Mouse (Mus musculus) liver, embryonic 15.5 days (tissue): ENCODE data around the gene Ahsa1. TPM values are rescaled to one million over a fixed set of nuclear protein-coding genes. Genes with fewer than 3 reads are reported as not detected.

Source experiments
- ATAC-seq: fragments of 200-750 bp; cut with Nextera tagmentation; 2 replicates; pipeline ENCODE4 v1.8.0; 2017; ENCODE audit warnings: moderate number of reproducible peaks, mild to moderate bottlenecking, moderate library complexity; ENCODE audit not compliant: insufficient read depth
- H3K27ac ChIP-seq: fragments of 300-500 bp; sonication (generic); replicated peaks from 2 replicates; pipeline ENCODE4 v1.5.1; 2015; ENCODE audit warnings: mild to moderate bottlenecking, inconsistent platforms
- H3K27me3 ChIP-seq: fragments of 300-500 bp; sonication (generic); 2 replicates; pipeline ENCODE4 v1.6.1; 2015; ENCODE audit warnings: mild to moderate bottlenecking, inconsistent platforms
- H3K36me3 ChIP-seq: fragments of 300-500 bp; sonication (generic); replicated peaks from 2 replicates; pipeline ENCODE4 v1.6.1; 2015; ENCODE audit warnings: moderate library complexity, mild to moderate bottlenecking, inconsistent platforms
- H3K4me1 ChIP-seq: fragments of 300-500 bp; sonication (generic); replicated peaks from 2 replicates; pipeline ENCODE4 v1.6.1; 2015; ENCODE audit warnings: inconsistent platforms
- H3K4me2 ChIP-seq: fragments of 300-500 bp; sonication (generic); 2 replicates; pipeline ENCODE4 v1.6.1; 2015; ENCODE audit warnings: moderate library complexity, mild to moderate bottlenecking, inconsistent platforms
- H3K4me3 ChIP-seq: fragments of 300-500 bp; sonication (generic); replicated peaks from 2 replicates; pipeline ENCODE4 v1.5.1; 2015; ENCODE audit warnings: mild to moderate bottlenecking, inconsistent platforms
- H3K9ac ChIP-seq: fragments of 300-500 bp; sonication (generic); 2 replicates; pipeline ENCODE4 v1.6.1; 2015; ENCODE audit warnings: moderate library complexity, mild to moderate bottlenecking, inconsistent platforms
- H3K9me3 ChIP-seq: fragments of 300-500 bp; sonication (generic); replicated peaks from 2 replicates; pipeline ENCODE4 v1.6.1; 2016; ENCODE audit warnings: inconsistent platforms
- WGBS: fragments of 180-500 bp; shearing (Covaris S2); methylation state at CpG from one replicate; pipeline ENCODE4 v1.1.7; 2015; ENCODE audit warnings: mixed read lengths; ENCODE audit not compliant: insufficient replicate concordance; 5-methylcytosine and 5-hydroxymethylcytosine counted together
- polyA plus RNA-seq: library from polyadenylated mRNA; unstranded; fragments of >200 nt; fragmentation: Nextera tagmentation; extraction: Ambion mirVana; gene quantifications from 2 replicates; pipeline ENCODE4 v1.2.1, GENCODE M21; 2015

Ahsa1 gene
- polyA plus RNA-seq = 129 and 132 TPM in 2 replicates

GRCm38 (mm10) chr12:87266108-87266826 lies at the start of gene Ahsa1, which contains the start of gene Vipas39:
Gene Ahsa1 (plus strand): TSS chr12:87266479.
Gene Vipas39 (minus strand): TSS chr12:87266256.
- peak; percentile 96 for ATAC-seq
- Histone ChIP-seq H3K4me3 (peak within 1 kb of the TSS; percentile 84), H3K36me3 (peaks cover 47% of the 10 kb centered on the region), H3K4me2 (peak within 1 kb of the TSS; percentile 86), H3K9ac (peak within 1 kb of the TSS; percentile 88), H3K9me3 (no peaks in the 10 kb centered on the region), H3K27ac (peak within 1 kb of the TSS; percentile 94), H3K27me3 (no peaks in the 10 kb centered on the region), H3K4me1 (peaks cover 25% of the 10 kb centered on the region)
- under 1% methylated on average over 31 of the region's 31 CpGs for WGBS

DNA sequence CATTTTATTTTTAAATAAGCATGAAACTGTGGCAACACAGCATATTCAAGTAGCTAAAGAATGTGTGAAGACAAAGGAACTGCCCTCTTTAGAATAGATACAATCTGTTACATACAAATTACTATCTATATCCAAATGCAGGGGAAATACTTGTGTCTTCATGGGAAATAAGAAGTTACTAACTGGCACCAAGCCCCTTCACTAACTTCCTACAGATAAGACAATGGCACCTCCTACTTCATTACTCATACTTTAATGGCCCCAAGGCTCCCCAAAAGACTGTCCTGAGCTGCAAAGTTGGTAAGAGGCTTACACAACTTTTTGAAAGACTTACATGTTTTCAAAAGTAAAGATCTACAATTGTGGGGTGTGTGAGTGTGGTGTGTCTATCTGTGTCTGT lies 48.7 kb upstream of the Ahsa1 start:
- no peaks in the 10 kb centered on the region for H3K9me3 ChIP-seq
- H3K36me3 ChIP-seq = no peaks in the 10 kb centered on the region
- no peaks in the 10 kb centered on the region for H3K4me1 ChIP-seq
- no peak overlapping the region for H3K27ac ChIP-seq
- ATAC-seq = no peak
- H3K4me3 ChIP-seq = no peak overlapping the region
- no peak overlapping the region for H3K4me2 ChIP-seq
- 0 out of 2 replicates have a peak, but pooled peaks cover 3% of the 10 kb centered on the region for H3K27me3 ChIP-seq
- H3K9ac ChIP-seq = no peak overlapping the region

- no peaks in the 10 kb centered on the region for H3K27me3 ChIP-seq
- H3K4me3 ChIP-seq = no peak overlapping the region
- H3K4me1 ChIP-seq = no peaks in the 10 kb centered on the region
- WGBS = 67% methylated on average over 7 of the region's 7 CpGs
- ATAC-seq = no peak
- H3K9me3 ChIP-seq = no peaks in the 10 kb centered on the region
- no peak overlapping the region for H3K27ac ChIP-seq
- no peaks in the 10 kb centered on the region for H3K36me3 ChIP-seq
- no peak overlapping the region for H3K9ac ChIP-seq
- H3K4me2 ChIP-seq = no peak overlapping the region
Observed at GRCm38 (mm10) chr12:87219362-87219761, 46.9 kb upstream of the Ahsa1 start.

DNA sequence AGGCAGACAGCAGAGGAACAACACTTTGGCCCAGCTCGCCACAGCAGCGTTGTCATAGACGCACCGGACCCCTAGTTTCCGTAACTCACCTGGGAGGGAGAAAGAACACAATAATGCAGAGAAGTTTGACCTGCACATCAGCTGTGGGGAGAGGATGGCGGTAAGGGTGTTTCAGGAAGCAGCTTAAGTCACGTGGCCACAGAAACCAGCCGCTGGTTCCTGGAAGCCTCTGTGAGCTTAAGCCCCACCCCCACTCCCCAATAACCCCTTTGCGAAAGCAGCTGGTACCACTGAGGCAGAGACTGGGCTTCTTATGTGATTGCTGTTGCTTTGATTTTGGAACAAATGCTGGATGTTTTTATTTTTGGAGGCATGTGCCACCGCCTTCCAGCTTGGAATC lies 41.3 kb upstream of the Ahsa1 start:
- no peak overlapping the region for H3K4me3 ChIP-seq
- WGBS = 44% methylated on average over 10 of the region's 10 CpGs
- no peaks in the 10 kb centered on the region for H3K27me3 ChIP-seq
- H3K9me3 ChIP-seq = no peaks in the 10 kb centered on the region
- no peak for ATAC-seq
- H3K27ac ChIP-seq = no peak overlapping the region
- H3K4me1 ChIP-seq = peaks cover 13% of the 10 kb centered on the region
- H3K4me2 ChIP-seq = peak overlapping the region; percentile 13; the same call in 1 of the 2 replicates
- H3K9ac ChIP-seq = no peak overlapping the region
- H3K36me3 ChIP-seq = no peaks in the 10 kb centered on the region

DNA sequence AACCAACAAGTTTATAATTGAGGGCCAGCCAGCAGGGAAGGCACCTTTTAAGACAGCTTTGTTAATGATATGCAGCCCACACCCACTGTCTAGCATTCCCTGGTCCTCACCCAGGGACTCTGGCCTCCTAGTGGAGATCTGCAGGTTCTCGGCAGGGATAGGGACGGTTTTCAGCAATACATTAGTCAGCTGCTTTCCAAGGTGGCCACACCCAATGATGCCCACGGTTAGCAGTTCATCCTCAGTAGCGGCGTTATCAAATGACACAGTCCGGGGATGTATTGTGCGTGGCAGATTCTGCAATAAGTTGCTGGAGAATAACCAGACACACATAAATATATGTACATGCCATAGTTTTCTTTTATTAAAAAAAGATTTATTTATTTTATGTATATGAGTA lies 39.5 kb upstream of the Ahsa1 start:
- H3K9ac ChIP-seq = no peak overlapping the region
- peaks cover 21% of the 10 kb centered on the region for H3K4me1 ChIP-seq
- H3K9me3 ChIP-seq = no peaks in the 10 kb centered on the region
- H3K27me3 ChIP-seq = no peaks in the 10 kb centered on the region
- no peak overlapping the region for H3K4me2 ChIP-seq
- H3K27ac ChIP-seq = no peak overlapping the region
- no peak for ATAC-seq
- H3K4me3 ChIP-seq = no peak overlapping the region
- 33% methylated on average over 7 of the region's 7 CpGs for WGBS
- H3K36me3 ChIP-seq = no peaks in the 10 kb centered on the region

- H3K4me2 ChIP-seq = no peak overlapping the region
- no peak overlapping the region for H3K9ac ChIP-seq
- WGBS = 73% methylated on average over 2 of the region's 2 CpGs
- H3K9me3 ChIP-seq = no peaks in the 10 kb centered on the region
- H3K4me1 ChIP-seq = peaks cover 20% of the 10 kb centered on the region
- no peaks in the 10 kb centered on the region for H3K27me3 ChIP-seq
- no peak overlapping the region for H3K4me3 ChIP-seq
- H3K36me3 ChIP-seq = no peaks in the 10 kb centered on the region
- H3K27ac ChIP-seq = no peak overlapping the region
- ATAC-seq = no peak
Observed at GRCm38 (mm10) chr12:87229633-87230032, 36.6 kb upstream of the Ahsa1 start.

GRCm38 (mm10) chr12:87230379-87230895 lies 35.8 kb upstream of the Ahsa1 start:
- H3K27me3 ChIP-seq = no peaks in the 10 kb centered on the region
- H3K27ac ChIP-seq = no peak overlapping the region
- H3K4me1 ChIP-seq = peaks cover 14% of the 10 kb centered on the region
- H3K4me2 ChIP-seq = no peak overlapping the region
- no peaks in the 10 kb centered on the region for H3K9me3 ChIP-seq
- H3K4me3 ChIP-seq = no peak overlapping the region
- no peaks in the 10 kb centered on the region for H3K36me3 ChIP-seq
- no peak for ATAC-seq
- no peak overlapping the region for H3K9ac ChIP-seq

GRCm38 (mm10) chr12:87236882-87237483 lies 29.3 kb upstream of the Ahsa1 start:
- H3K9ac ChIP-seq = no peak overlapping the region
- no peak overlapping the region for H3K27ac ChIP-seq
- H3K4me2 ChIP-seq = no peak overlapping the region
- no peaks in the 10 kb centered on the region for H3K9me3 ChIP-seq
- no peak overlapping the region for H3K4me3 ChIP-seq
- peaks cover 28% of the 10 kb centered on the region for H3K36me3 ChIP-seq
- no peaks in the 10 kb centered on the region for H3K27me3 ChIP-seq
- ATAC-seq = no peak
- WGBS = 46% methylated on average over 5 of the region's 5 CpGs
- no peaks in the 10 kb centered on the region for H3K4me1 ChIP-seq

DNA sequence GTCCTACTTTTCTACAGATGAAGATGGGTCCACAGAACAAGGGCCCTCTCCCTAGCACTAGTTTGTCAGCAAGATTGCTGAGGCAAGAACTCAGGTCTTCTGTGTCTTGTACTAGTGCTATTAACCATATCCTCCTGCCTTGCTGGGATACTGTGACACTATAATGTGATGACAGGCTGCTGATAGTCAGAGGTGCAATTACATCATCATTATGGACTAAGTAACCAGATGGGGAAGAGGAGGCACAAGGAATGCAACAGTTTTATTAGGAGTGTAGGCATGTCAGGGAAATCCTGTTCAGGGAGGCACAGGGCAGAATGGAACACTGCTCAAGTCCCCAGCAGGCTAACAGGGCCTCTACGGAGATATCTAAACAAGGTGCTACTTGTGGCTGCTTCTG lies 27.6 kb upstream of the Ahsa1 start, which contains the start of gene Noxred1:
Gene Noxred1, minus strand, starts transcription at position 101 of the 400 bp plus-strand sequence.
- Histone ChIP-seq H3K9me3 (no peaks in the 10 kb centered on the region), H3K4me2 (no peak within 1 kb of the TSS), H3K27me3 (no peaks in the 10 kb centered on the region), H3K4me3 (no peak within 1 kb of the TSS), H3K4me1 (no peaks in the 10 kb centered on the region), H3K27ac (no peak within 1 kb of the TSS), H3K36me3 (peaks cover 33% of the 10 kb centered on the region), H3K9ac (no peak within 1 kb of the TSS)
- no peak for ATAC-seq
- WGBS = 84% methylated on average over 1 of the region's 1 CpGs

- Histone ChIP-seq H3K27ac (no peak overlapping the region), H3K4me2 (peak overlapping the region; percentile 7; the same call in 1 of the 2 replicates), H3K36me3 (peaks cover 52% of the 10 kb centered on the region)
Observed at GRCm38 (mm10) chr12:87250161-87250560, 16.1 kb upstream of the Ahsa1 start.

DNA sequence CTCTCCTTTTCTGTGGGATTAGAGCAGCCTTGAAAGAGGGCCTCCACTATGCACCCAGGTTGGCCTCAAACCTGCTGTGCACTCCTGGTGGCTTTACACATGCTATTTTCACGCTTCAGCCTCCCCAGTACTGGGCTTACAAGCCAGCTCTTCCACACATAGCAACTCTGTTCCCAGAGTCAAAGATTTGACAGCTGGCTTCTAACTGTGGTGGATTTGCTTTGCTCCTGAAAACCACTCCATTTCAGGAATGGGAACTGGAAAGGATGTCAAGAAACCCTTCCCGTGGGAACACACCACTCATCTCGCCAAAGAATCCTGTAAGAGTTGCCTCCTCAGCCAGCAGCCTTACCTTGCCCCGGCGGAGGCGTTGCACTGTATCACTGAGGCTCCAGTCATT lies 12.4 kb upstream of the Ahsa1 start:
- Histone ChIP-seq H3K4me2 (no peak overlapping the region), H3K4me1 (peaks cover 20% of the 10 kb centered on the region), H3K9ac (no peak overlapping the region), H3K36me3 (peaks cover 48% of the 10 kb centered on the region), H3K9me3 (no peaks in the 10 kb centered on the region), H3K27ac (no peak overlapping the region), H3K4me3 (no peak overlapping the region), H3K27me3 (no peaks in the 10 kb centered on the region)
- no peak for ATAC-seq
- WGBS = 86% methylated on average over 6 of the region's 6 CpGs

More at GRCm38 (mm10) chr12:87250161-87250560, 16.1 kb upstream of the Ahsa1 start:
- Histone ChIP-seq H3K27me3 (no peaks in the 10 kb centered on the region), H3K9ac (no peak overlapping the region), H3K4me3 (no peak overlapping the region), H3K9me3 (no peaks in the 10 kb centered on the region), H3K4me1 (peaks cover 13% of the 10 kb centered on the region)
- ATAC-seq = peak; percentile 60; the same call in 1 of the 2 replicates
- WGBS = 35% methylated on average over 6 of the region's 6 CpGs
